8 mouse cellular contexts compared by ENCODE assay signal in genomic region chr8:105254152-105254965, GRCm38 (mm10). TPM values are rescaled to one million over a fixed set of nuclear protein-coding genes. Genes with fewer than 3 reads are reported as not detected.
DNase-seq lines count a peak whose midpoint lies in the region; ATAC-seq lines count a peak whose summit lies in the region.

No protein-coding gene starts in this region.

- peak; percentile 87 to 91 for DNase-seq in CD8-positive naive resting alpha-beta T cell, adult 2 months (ENCODE audit: low read depth in 2 of 2, low spot score in 2 of 2)
- peak; percentile 67 for DNase-seq in c-Kit-negative CD71-positive TER-119-positive erythroid progenitor cells, embryonic 14.5 days (ENCODE audit: low read depth, low spot score)
- peak; percentile 73 for DNase-seq in fibroblast of lung, adult 2 months (ENCODE audit: low read depth)
- peak; percentile 92 for DNase-seq in kidney, postnatal 14 days
- DNase-seq in liver, embryonic 13.5 days, result peak; percentile 79
- DNase-seq in neural tube, embryonic 10.5 days (ENCODE audit: extremely low spot score, low spot score), result peak; percentile 88

- H3K27ac ChIP-seq in heart, embryonic 14.5 days (replicated peaks in 1 of 2; ENCODE audit: control insufficient read depth in 1 of 2, insufficient read depth in 1 of 2, low read depth in 2 of 2, low read length in 2 of 2), result peak overlapping the region; percentile 62 to 74
- H3K27ac ChIP-seq in liver, embryonic 13.5 days, result peak overlapping the region; percentile 86
- peak overlapping the region; percentile 91 for H3K27ac ChIP-seq in stomach, embryonic 15.5 days

- H3K9ac ChIP-seq in heart, embryonic 14.5 days (ENCODE audit: low read length), result peak overlapping the region; percentile 71
- peak overlapping the region; percentile 80 for H3K9ac ChIP-seq in liver, embryonic 13.5 days
- peak overlapping the region; percentile 49 for H3K9ac ChIP-seq in stomach, embryonic 15.5 days

- H3K9me3 ChIP-seq in heart, embryonic 14.5 days (ENCODE audit: control insufficient read depth, low read length), result no peaks in the 10 kb centered on the region
- no peaks in the 10 kb centered on the region for H3K9me3 ChIP-seq in liver, embryonic 13.5 days (replicated peaks)
- no peaks in the 10 kb centered on the region for H3K9me3 ChIP-seq in stomach, embryonic 15.5 days

- peaks cover 14 to 23% of the 10 kb centered on the region in 2 experiments for H3K4me1 ChIP-seq in heart, embryonic 14.5 days (ENCODE audit: control insufficient read depth in 2 of 2, insufficient read depth in 2 of 2, low read length in 2 of 2)
- peaks cover 47% of the 10 kb centered on the region for H3K4me1 ChIP-seq in liver, embryonic 13.5 days (replicated peaks)
- peaks cover 24% of the 10 kb centered on the region for H3K4me1 ChIP-seq in stomach, embryonic 15.5 days

- peaks cover 22% of the 10 kb centered on the region for H3K27me3 ChIP-seq in heart, embryonic 14.5 days (ENCODE audit: control insufficient read depth, insufficient read depth, low read length)
- H3K27me3 ChIP-seq in liver, embryonic 13.5 days, result peaks cover 35% of the 10 kb centered on the region
- peaks cover 14% of the 10 kb centered on the region for H3K27me3 ChIP-seq in stomach, embryonic 15.5 days (replicated peaks)

- peak overlapping the region; percentile 97 for H3K4me2 ChIP-seq in heart, embryonic 14.5 days (ENCODE audit: low read length)
- peak overlapping the region; percentile 99 for H3K4me2 ChIP-seq in liver, embryonic 13.5 days
- peak overlapping the region; percentile 96 for H3K4me2 ChIP-seq in stomach, embryonic 15.5 days

- H3K4me3 ChIP-seq in heart, embryonic 14.5 days (ENCODE audit: control insufficient read depth in 1 of 2, insufficient read depth in 1 of 2, low read depth in 1 of 2, low read length in 2 of 2), result peak overlapping the region; percentile 60 to 83
- peak overlapping the region; percentile 74 for H3K4me3 ChIP-seq in liver, embryonic 13.5 days (replicated peaks)
- H3K4me3 ChIP-seq in stomach, embryonic 15.5 days (replicated peaks), result peak overlapping the region; percentile 63

- peaks cover 28% of the 10 kb centered on the region for H3K36me3 ChIP-seq in heart, embryonic 14.5 days (ENCODE audit: control insufficient read depth, insufficient read depth, low read length)
- peaks cover 44% of the 10 kb centered on the region for H3K36me3 ChIP-seq in liver, embryonic 13.5 days
- H3K36me3 ChIP-seq in stomach, embryonic 15.5 days, result peaks cover 13% of the 10 kb centered on the region

- WGBS in heart, embryonic 14.5 days, result under 1% methylated on average over 72 of the region's 74 CpGs
- WGBS in liver, embryonic 13.5 days (ENCODE audit: insufficient replicate concordance), result under 1% methylated on average over 74 of the region's 74 CpGs
- WGBS in stomach, embryonic 15.5 days, result under 1% methylated on average over 73 of the region's 74 CpGs

- peak; percentile 81 for ATAC-seq in heart, embryonic 14.5 days (ENCODE audit: insufficient number of reproducible peaks, insufficient read depth, low FRiP score, low read depth)
- peak; percentile 92 for ATAC-seq in liver, embryonic 13.5 days (ENCODE audit: low read depth)
- peak; percentile 88 for ATAC-seq in stomach, embryonic 15.5 days (ENCODE audit: insufficient read depth, low FRiP score, low read depth)

RNA-seq across cellular contexts. Expression of gene B3gnt9, which starts 0.6 kb away (rescaled TPM):
- polyA plus RNA-seq in heart, embryonic 14.5 days (2014; fragmentation: Nextera tagmentation; extraction: Ambion mirVana), result 11.5 and 15.0 TPM in 2 replicates
- 2.3 and 3.2 TPM in 2 replicates for polyA plus RNA-seq in liver, embryonic 13.5 days (2015; fragmentation: Nextera tagmentation; extraction: Ambion mirVana)
- polyA plus RNA-seq in stomach, embryonic 15.5 days (2015; fragmentation: Nextera tagmentation; extraction: Ambion mirVana), result 26.1 and 27.4 TPM in 2 replicates

RNA-seq across cellular contexts. Expression of gene Tradd, which starts 10.1 kb away (rescaled TPM):
- polyA plus RNA-seq in heart, embryonic 14.5 days (2014; fragmentation: Nextera tagmentation; extraction: Ambion mirVana), result 15.2 and 18.0 TPM in 2 replicates
- polyA plus RNA-seq in liver, embryonic 13.5 days (2015; fragmentation: Nextera tagmentation; extraction: Ambion mirVana), result 16.2 and 16.7 TPM in 2 replicates
- polyA plus RNA-seq in stomach, embryonic 15.5 days (2015; fragmentation: Nextera tagmentation; extraction: Ambion mirVana), result 28.5 and 30.3 TPM in 2 replicates

RNA-seq across cellular contexts. Expression of gene Fbxl8, which starts 10.1 kb away (rescaled TPM):
- 2.9 and 4.0 TPM in 2 replicates for polyA plus RNA-seq in heart, embryonic 14.5 days (2014; fragmentation: Nextera tagmentation; extraction: Ambion mirVana)
- polyA plus RNA-seq in liver, embryonic 13.5 days (2015; fragmentation: Nextera tagmentation; extraction: Ambion mirVana), result 0.98 and 1.1 TPM in 2 replicates
- 3.7 and 4.4 TPM in 2 replicates for polyA plus RNA-seq in stomach, embryonic 15.5 days (2015; fragmentation: Nextera tagmentation; extraction: Ambion mirVana)

RNA-seq across cellular contexts. Expression of gene Hsf4, which starts 15.2 kb away (rescaled TPM):
- 0.27 TPM in 1 of 2 replicates, not detected in the other for polyA plus RNA-seq in heart, embryonic 14.5 days (2014; fragmentation: Nextera tagmentation; extraction: Ambion mirVana)
- 0.10 TPM in 1 of 2 replicates, not detected in the other for polyA plus RNA-seq in liver, embryonic 13.5 days (2015; fragmentation: Nextera tagmentation; extraction: Ambion mirVana)
- polyA plus RNA-seq in stomach, embryonic 15.5 days (2015; fragmentation: Nextera tagmentation; extraction: Ambion mirVana), result 0.08 and 0.24 TPM in 2 replicates

RNA-seq across cellular contexts. Expression of gene Nol3, which starts 21.6 kb away (rescaled TPM):
- 2.9 and 3.4 TPM in 2 replicates for polyA plus RNA-seq in heart, embryonic 14.5 days (2014; fragmentation: Nextera tagmentation; extraction: Ambion mirVana)
- polyA plus RNA-seq in liver, embryonic 13.5 days (2015; fragmentation: Nextera tagmentation; extraction: Ambion mirVana), result 0.10 and 0.14 TPM in 2 replicates
- polyA plus RNA-seq in stomach, embryonic 15.5 days (2015; fragmentation: Nextera tagmentation; extraction: Ambion mirVana), result 1.4 and 1.7 TPM in 2 replicates

Comparison
In these comparisons a context has a peak if more than half of its experiments do, and no peak if none do; other contexts are left out.
1. Peak in every context shown above with its lines: DNase-seq, ATAC-seq, H3K4me3 ChIP-seq and H3K27ac ChIP-seq.